Mouse (Mus musculus): Measurements from ENCODE around the gene Slc24a1.

DNA sequence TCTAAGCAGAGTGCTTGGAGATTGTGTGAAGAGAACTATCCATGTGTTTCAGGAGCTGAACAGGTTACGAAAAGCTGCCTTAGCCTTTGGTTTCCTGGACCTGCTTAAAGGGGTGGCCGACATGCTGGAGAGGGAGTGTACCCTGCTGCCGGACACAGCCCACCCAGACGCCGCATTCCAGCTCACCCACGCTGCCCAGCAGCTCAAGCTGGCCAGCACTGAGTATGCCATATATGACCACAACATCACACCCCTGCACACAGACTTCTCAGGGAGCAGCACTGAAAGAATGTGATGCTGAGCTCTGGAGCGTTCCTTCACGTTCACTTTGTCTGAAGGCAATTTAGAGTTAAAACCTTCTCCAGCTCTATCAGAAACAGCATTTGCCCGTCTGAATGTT, 34.4 kb upstream of the Slc24a1 start:
- TF ChIP-seq POLR2A (IDR thresholded peaks at IDR 0.05; ENCODE audit: borderline replicate concordance, low read depth, low read length) (no peak), CTCF (IDR thresholded peaks at IDR 0.05; ENCODE audit: low read depth, low read length) (no peak)
